Mouse (Mus musculus): ENCODE measurements around the gene Olfr1535. TPM values are rescaled to one million over a fixed set of nuclear protein-coding genes. Genes with fewer than 3 reads are reported as not detected.

Gene Olfr1535
- polyA plus RNA-seq (2014; fragmentation: Illumina TruSeq; extraction: RNeasy Lipid Tissue Mini Kit (QIAGEN cat#74804); ENCODE audit: low read depth, low replicate concordance), result not detected

DNA sequence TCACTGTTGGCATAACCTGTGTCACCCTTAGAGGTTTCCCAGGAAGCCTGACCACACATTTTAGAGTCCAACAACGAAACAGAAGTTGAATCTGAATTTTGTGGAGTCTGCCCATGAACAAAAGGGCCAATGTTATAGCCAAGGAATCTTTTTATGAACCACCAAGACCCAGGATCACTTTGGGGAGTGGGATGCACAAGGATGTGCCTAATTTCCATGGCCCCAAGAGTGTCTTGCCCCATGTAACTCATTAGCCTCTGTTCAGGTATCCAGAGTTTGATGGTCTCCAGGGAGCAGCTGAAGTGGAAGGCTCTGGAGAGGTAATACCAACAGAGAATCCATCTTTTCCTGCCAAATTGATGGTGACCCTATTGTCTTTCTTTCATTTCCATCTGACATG lies at the start of gene Olfr1535:
TSS of gene Olfr1535 (minus strand) at position 101 of the 400 bp plus-strand sequence.

DNA sequence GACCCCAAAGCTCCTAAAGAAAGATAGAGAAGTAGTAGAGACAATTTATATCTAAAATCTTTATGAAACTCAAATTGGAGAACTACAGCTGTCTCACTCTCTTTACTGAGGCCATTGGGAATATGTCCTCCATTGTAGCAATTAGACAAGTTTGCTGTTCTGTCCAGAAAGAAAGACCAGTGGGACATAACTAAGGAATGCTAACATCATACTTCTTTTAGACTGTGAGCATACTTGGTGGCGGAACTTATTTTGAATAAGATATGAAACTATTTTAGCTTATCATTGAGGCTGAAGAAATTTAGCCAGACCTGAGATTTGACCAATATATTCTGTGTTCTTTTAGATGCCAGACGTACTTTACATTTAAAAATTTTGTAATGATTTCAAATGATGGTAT lies 22.0 kb upstream of the Olfr1535 start, which contains the start of gene Olfr1364:
TSS of gene Olfr1364 (minus strand) at position 101 of the 400 bp plus-strand sequence.

DNA sequence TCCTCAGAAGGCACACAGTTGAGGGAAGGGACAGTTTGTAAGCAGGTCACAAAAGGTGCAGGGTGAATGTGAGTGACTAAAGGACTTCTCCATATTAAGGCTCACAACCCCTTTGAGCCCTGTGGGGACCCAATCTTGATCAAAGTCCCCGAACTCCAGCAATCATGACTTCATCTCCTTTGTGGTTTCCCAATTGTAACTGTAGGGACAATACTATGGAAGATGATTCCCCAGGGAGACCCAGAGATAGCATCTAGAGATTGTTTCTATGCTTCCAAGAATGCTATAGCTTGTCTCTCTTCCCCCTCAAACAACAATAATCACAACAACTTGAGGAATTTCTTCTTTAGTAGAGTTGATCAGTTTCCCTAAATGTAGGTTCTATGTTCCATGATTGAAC lies 17.0 kb downstream of the Olfr1535 start, which contains the start of gene Olfr1366:
TSS of gene Olfr1366 (minus strand) at position 101 of the 400 bp plus-strand sequence.

DNA sequence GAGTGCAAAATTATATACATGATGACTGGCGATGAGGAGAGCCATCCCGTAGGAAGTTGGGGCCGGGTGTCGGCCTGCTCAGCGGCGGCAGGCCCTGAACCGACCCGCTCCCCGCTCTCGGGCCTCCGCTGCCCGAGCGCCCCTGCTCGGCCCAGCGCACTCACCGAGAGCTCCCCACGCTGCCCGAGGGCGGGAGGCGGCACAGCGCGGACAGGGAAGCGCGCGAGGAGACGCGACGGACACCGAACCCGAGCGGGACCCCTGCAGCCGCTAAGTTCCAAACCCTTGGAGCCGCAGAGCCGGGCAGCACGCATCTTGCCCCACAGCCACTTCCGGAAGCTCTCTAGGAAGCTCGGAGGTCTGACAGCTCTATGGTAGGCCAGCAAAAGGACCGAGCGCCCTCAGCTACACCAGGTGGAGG lies 28.9 kb downstream of the Olfr1535 start, which contains the start of gene Zkscan8:
TSS of gene Zkscan8 (minus strand) at position 340 of the 421 bp plus-strand sequence.

Other genes starting within 250 kb of the Olfr1535 start
- gene Gpx6, start 247.8 kb downstream of the Olfr1535 start, polyA plus RNA-seq (2014; fragmentation: Illumina TruSeq; extraction: RNeasy Lipid Tissue Mini Kit (QIAGEN cat#74804); ENCODE audit: low read depth, low replicate concordance), result not detected
- not detected for gene Olfr1367, start 213.0 kb downstream of the Olfr1535 start, polyA plus RNA-seq (2014; fragmentation: Illumina TruSeq; extraction: RNeasy Lipid Tissue Mini Kit (QIAGEN cat#74804); ENCODE audit: low read depth, low replicate concordance)
- gene Zscan12, start 197.1 kb downstream of the Olfr1535 start, polyA plus RNA-seq (2014; fragmentation: Illumina TruSeq; extraction: RNeasy Lipid Tissue Mini Kit (QIAGEN cat#74804); ENCODE audit: low read depth, low replicate concordance), result 6.9 TPM
- 57.5 TPM for gene Zkscan3, start 157.1 kb downstream of the Olfr1535 start, polyA plus RNA-seq (2014; fragmentation: Illumina TruSeq; extraction: RNeasy Lipid Tissue Mini Kit (QIAGEN cat#74804); ENCODE audit: low read depth, low replicate concordance)
- gene Pgbd1, start 118.8 kb downstream of the Olfr1535 start, polyA plus RNA-seq (2014; fragmentation: Illumina TruSeq; extraction: RNeasy Lipid Tissue Mini Kit (QIAGEN cat#74804); ENCODE audit: low read depth, low replicate concordance), result 1.8 TPM
- gene Zscan26, start 106.2 kb downstream of the Olfr1535 start, polyA plus RNA-seq (2014; fragmentation: Illumina TruSeq; extraction: RNeasy Lipid Tissue Mini Kit (QIAGEN cat#74804); ENCODE audit: low read depth, low replicate concordance), result 39.4 TPM
- 1.0 TPM for gene Nkapl, start 91.4 kb downstream of the Olfr1535 start, polyA plus RNA-seq (2014; fragmentation: Illumina TruSeq; extraction: RNeasy Lipid Tissue Mini Kit (QIAGEN cat#74804); ENCODE audit: low read depth, low replicate concordance)
- gene Zkscan4, start 81.0 kb downstream of the Olfr1535 start, polyA plus RNA-seq (2014; fragmentation: Illumina TruSeq; extraction: RNeasy Lipid Tissue Mini Kit (QIAGEN cat#74804); ENCODE audit: low read depth, low replicate concordance), result 1.6 TPM
- gene Gm10065, start 80.5 kb downstream of the Olfr1535 start, polyA plus RNA-seq (2014; fragmentation: Illumina TruSeq; extraction: RNeasy Lipid Tissue Mini Kit (QIAGEN cat#74804); ENCODE audit: low read depth, low replicate concordance), result not detected
- 2.7 TPM for gene AK157302, start 64.7 kb downstream of the Olfr1535 start, polyA plus RNA-seq (2014; fragmentation: Illumina TruSeq; extraction: RNeasy Lipid Tissue Mini Kit (QIAGEN cat#74804); ENCODE audit: low read depth, low replicate concordance)
- gene Gm11273, start 58.5 kb downstream of the Olfr1535 start, polyA plus RNA-seq (2014; fragmentation: Illumina TruSeq; extraction: RNeasy Lipid Tissue Mini Kit (QIAGEN cat#74804); ENCODE audit: low read depth, low replicate concordance), result 28.7 TPM
- 6.1 TPM for gene Zkscan8, start 28.8 kb downstream of the Olfr1535 start, polyA plus RNA-seq (2014; fragmentation: Illumina TruSeq; extraction: RNeasy Lipid Tissue Mini Kit (QIAGEN cat#74804); ENCODE audit: low read depth, low replicate concordance)
- gene Olfr1366, start 17.1 kb downstream of the Olfr1535 start, polyA plus RNA-seq (2014; fragmentation: Illumina TruSeq; extraction: RNeasy Lipid Tissue Mini Kit (QIAGEN cat#74804); ENCODE audit: low read depth, low replicate concordance), result not detected
- gene Olfr1364, start 21.9 kb upstream of the Olfr1535 start, polyA plus RNA-seq (2014; fragmentation: Illumina TruSeq; extraction: RNeasy Lipid Tissue Mini Kit (QIAGEN cat#74804); ENCODE audit: low read depth, low replicate concordance), result not detected
- not detected for gene Olfr1362, start 54.1 kb upstream of the Olfr1535 start, polyA plus RNA-seq (2014; fragmentation: Illumina TruSeq; extraction: RNeasy Lipid Tissue Mini Kit (QIAGEN cat#74804); ENCODE audit: low read depth, low replicate concordance)
- not detected for gene Olfr11, start 82.6 kb upstream of the Olfr1535 start, polyA plus RNA-seq (2014; fragmentation: Illumina TruSeq; extraction: RNeasy Lipid Tissue Mini Kit (QIAGEN cat#74804); ENCODE audit: low read depth, low replicate concordance)
- gene Olfr1361, start 103.5 kb upstream of the Olfr1535 start, polyA plus RNA-seq (2014; fragmentation: Illumina TruSeq; extraction: RNeasy Lipid Tissue Mini Kit (QIAGEN cat#74804); ENCODE audit: low read depth, low replicate concordance), result not detected
- not detected for gene Olfr1360, start 117.5 kb upstream of the Olfr1535 start, polyA plus RNA-seq (2014; fragmentation: Illumina TruSeq; extraction: RNeasy Lipid Tissue Mini Kit (QIAGEN cat#74804); ENCODE audit: low read depth, low replicate concordance)
- not detected for gene Olfr1359, start 138.2 kb upstream of the Olfr1535 start, polyA plus RNA-seq (2014; fragmentation: Illumina TruSeq; extraction: RNeasy Lipid Tissue Mini Kit (QIAGEN cat#74804); ENCODE audit: low read depth, low replicate concordance)
- not detected for gene Hist1h2bl, start 156.2 kb upstream of the Olfr1535 start, polyA plus RNA-seq (2014; fragmentation: Illumina TruSeq; extraction: RNeasy Lipid Tissue Mini Kit (QIAGEN cat#74804); ENCODE audit: low read depth, low replicate concordance)
- not detected for gene Hist1h2ai, start 156.5 kb upstream of the Olfr1535 start, polyA plus RNA-seq (2014; fragmentation: Illumina TruSeq; extraction: RNeasy Lipid Tissue Mini Kit (QIAGEN cat#74804); ENCODE audit: low read depth, low replicate concordance)
- gene Hist1h3h, start 157.8 kb upstream of the Olfr1535 start, polyA plus RNA-seq (2014; fragmentation: Illumina TruSeq; extraction: RNeasy Lipid Tissue Mini Kit (QIAGEN cat#74804); ENCODE audit: low read depth, low replicate concordance), result not detected
- not detected for gene Hist1h2bm, start 162.2 kb upstream of the Olfr1535 start, polyA plus RNA-seq (2014; fragmentation: Illumina TruSeq; extraction: RNeasy Lipid Tissue Mini Kit (QIAGEN cat#74804); ENCODE audit: low read depth, low replicate concordance)
- not detected for gene Hist1h4j, start 175.2 kb upstream of the Olfr1535 start, polyA plus RNA-seq (2014; fragmentation: Illumina TruSeq; extraction: RNeasy Lipid Tissue Mini Kit (QIAGEN cat#74804); ENCODE audit: low read depth, low replicate concordance)
- not detected for gene Hist1h4k, start 190.6 kb upstream of the Olfr1535 start, polyA plus RNA-seq (2014; fragmentation: Illumina TruSeq; extraction: RNeasy Lipid Tissue Mini Kit (QIAGEN cat#74804); ENCODE audit: low read depth, low replicate concordance)
- gene Hist1h2ak, start 193.9 kb upstream of the Olfr1535 start, polyA plus RNA-seq (2014; fragmentation: Illumina TruSeq; extraction: RNeasy Lipid Tissue Mini Kit (QIAGEN cat#74804); ENCODE audit: low read depth, low replicate concordance), result not detected
- not detected for gene Hist1h2bn, start 194.2 kb upstream of the Olfr1535 start, polyA plus RNA-seq (2014; fragmentation: Illumina TruSeq; extraction: RNeasy Lipid Tissue Mini Kit (QIAGEN cat#74804); ENCODE audit: low read depth, low replicate concordance)
- not detected for gene Hist1h1b, start 220.7 kb upstream of the Olfr1535 start, polyA plus RNA-seq (2014; fragmentation: Illumina TruSeq; extraction: RNeasy Lipid Tissue Mini Kit (QIAGEN cat#74804); ENCODE audit: low read depth, low replicate concordance)
- 2.4 TPM for gene Hist1h3i, start 223.5 kb upstream of the Olfr1535 start, polyA plus RNA-seq (2014; fragmentation: Illumina TruSeq; extraction: RNeasy Lipid Tissue Mini Kit (QIAGEN cat#74804); ENCODE audit: low read depth, low replicate concordance)
- not detected for gene Hist1h2an, start 227.3 kb upstream of the Olfr1535 start, polyA plus RNA-seq (2014; fragmentation: Illumina TruSeq; extraction: RNeasy Lipid Tissue Mini Kit (QIAGEN cat#74804); ENCODE audit: low read depth, low replicate concordance)
- not detected for gene Hist1h2bp, start 227.6 kb upstream of the Olfr1535 start, polyA plus RNA-seq (2014; fragmentation: Illumina TruSeq; extraction: RNeasy Lipid Tissue Mini Kit (QIAGEN cat#74804); ENCODE audit: low read depth, low replicate concordance)